Mouse (Mus musculus) thymus, postnatal 25 days (tissue): ENCODE data around the gene Fus.

Experiments used
- DNase-seq: peaks from one replicate; pipeline ENCODE4 v3.0.0; 2022

Fus gene

DNA sequence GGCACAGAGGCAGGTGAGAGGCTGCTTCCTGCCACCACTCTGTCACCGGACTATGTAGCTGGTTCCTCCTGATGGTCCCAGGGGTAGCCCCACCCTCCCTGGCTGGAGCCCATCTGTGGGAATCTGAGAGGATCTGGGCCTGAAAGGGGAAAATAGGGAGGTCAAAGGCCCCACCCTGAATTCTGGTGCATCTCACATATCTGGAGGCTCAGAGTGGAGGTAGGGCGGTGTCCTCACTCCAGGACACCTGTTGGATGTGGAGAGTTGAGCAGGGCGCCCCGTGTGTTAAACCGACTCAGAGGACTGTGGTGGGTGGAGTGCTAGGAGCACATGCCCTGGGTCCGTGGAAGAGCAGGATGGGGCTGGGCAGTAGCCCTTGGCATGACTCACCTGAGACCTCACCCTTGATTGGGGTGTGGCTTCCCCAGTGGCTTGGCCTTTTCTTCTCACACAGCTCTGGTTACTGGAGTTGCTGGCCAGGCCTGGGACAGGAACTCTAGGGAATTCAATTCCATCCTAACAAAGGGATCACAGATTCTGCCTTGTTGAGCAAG, 20.7 kb upstream of the Fus start, which contains the start of gene Prss36:
Gene Prss36, minus strand, starts transcription at position 256 of the 554 bp plus-strand sequence.
- DNase-seq, result no peak

DNA sequence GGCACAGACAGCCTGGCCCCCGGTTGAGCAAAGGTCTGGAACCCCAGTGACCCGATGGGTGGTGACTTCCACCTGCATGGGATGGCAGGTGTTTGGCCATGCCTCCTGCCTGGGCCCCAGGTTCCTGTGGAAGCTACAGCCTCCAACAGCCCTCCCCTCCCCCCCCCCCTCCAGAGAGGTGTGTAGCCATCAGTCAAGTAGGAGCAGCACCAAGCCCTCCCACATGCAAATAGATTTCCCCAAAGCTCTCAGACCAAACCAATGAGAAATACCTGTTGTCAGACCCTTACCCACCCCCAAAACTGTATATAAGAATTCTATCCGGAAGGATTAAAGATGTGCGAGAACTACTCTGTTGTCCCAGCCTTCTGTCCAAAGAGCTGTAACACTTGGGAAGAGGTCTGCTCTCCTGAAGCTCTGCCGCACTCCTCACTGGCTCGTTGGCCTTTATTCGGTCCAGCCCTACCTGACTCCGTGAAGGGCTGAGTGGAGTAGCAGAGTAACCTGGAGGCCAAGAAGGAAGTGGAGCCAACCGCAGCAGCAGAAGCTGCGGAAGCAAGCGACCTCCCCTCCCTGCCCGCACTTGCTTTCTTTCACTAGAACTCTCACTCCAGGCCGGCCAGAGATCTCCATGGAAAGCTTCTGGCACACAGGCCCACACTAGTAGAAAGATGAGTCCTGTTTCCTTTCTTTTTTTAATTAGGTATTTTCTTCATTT, 14.2 kb upstream of the Fus start:
- peak; percentile 42 for DNase-seq

DNA sequence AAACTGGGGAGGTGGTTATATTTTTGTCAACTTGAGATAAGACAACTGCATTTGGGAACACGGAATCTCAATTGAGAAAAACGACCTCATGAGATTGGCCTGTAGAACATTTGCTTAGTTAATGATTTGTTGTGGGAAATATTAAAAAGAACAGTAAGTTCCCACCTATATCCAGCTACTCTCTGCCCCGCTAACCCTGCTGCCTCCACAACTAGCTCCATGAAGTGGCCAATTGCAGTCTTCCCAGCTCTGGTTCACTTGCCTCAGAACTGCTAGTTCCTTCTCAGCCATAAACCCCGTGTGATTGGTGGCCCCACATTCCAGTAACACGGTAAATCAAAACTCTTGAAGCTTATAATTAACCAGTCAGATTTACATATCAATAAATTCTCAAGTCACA, 7.9 kb upstream of the Fus start:
- DNase-seq, result no peak

DNA sequence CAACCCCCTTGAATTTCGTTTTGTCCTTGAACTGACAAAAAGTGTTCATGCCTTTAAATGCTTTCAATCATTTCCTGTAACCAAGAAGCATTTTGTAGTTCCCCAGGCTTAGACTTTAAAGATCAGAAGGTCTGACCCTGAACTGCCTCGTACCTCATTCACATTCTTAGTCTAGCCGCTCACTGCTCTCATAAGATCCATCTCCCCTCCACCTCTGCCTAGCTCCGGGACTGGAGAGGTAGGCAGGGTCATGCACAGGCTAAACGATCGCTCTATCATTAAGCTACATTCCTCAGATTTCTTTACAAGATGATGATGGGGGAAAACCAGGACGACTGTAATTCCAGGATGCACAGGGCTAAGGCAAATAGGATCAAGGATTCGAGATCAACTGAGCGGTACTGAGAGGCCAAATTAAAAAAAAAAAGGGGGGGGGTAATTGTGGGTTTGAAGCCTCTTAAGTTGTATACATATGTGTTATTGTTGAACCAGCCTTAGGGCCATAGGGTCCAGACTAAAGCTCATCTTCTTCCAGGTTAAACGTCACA, 812 bp upstream of the Fus start:
- peak; percentile 28 for DNase-seq

DNA sequence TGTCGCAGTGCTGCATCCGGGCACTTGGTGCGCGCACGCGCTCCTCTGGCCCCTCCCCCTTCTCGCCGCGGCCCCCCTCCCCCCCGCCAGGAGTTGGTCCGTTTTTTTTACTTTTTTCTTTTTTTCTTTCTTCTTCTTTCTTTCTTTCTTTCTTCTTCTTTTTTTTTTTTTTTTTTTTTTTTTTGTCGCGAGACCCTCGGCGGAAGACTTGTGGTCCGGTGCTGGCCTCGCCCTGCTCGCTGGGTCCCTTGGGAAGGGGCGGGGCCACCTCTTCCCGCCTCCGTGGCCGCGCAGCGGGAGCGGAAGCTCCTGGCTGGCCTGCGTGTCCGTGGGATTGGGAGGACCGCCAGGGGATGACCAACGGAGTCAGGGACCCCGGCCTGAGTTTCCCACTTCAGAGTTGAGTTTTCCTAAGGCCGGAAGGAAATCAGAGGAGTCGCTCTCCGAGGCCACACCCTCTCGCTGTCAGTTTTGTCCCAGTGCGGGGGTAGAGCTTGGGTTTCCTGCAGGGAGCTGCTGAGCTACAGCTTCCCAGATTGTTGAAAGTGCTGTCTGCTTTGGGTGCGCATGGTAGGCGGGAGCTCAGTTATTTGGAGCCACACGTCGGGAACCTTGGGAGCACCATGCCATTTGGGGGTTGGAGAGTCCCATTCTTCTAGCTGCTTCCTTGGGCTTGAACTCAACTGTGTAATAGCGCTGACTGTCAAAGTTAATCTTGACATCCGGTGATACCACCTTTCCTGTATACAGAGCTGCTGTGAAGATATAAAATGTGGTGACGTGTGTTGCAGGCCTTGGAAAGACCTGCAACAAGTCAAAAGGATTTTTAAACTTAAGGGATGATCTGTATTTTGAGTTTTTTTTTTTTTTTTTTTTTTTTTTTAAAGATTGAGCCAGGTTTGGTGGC, 918 bp downstream of the Fus start:
- peak; percentile 70 for DNase-seq

DNA sequence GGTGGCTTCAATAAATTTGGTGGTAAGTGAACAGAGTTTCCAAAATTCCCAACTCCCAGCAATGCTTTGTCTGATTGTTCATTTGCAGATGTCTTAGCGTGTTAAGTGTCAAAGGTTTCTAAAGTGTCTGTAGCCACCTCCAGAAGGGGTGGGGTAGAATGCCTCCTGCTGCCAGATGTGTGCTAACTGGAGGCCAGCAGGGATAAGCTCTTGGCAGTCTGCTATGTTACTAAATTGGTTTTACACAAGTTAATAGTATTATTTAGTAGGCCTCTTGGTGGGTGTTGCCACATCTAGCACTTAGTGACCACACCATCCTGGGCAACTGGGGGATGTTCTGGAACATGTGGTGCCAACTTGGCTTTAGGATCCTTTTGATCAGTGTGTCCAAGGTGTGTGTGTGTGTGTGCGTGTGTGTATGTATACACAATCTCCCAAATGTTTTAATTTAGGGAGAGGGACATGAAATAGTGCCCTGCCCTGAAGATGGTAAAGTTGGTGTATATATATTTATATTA, 7.2 kb downstream of the Fus start:
- no peak for DNase-seq

DNA sequence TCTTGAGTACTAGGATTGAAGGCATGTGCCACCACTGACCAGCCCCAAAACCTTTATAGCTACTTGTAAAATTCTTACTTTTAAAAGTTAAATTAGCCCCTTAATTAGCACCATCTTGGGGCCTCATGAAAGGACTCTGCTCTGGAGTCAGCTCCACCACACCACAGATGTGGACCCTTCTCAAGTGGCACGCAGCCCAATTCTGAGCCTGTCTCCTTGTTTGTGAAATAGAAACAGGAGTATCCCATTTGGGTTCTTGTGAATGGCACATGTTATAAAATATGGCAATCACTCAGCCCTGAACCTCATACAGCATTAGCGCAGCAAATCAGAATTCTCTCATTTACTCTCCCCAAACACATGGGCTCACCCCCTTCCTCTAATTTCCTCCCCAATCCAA, 11.6 kb downstream of the Fus start:
- no peak for DNase-seq

DNA sequence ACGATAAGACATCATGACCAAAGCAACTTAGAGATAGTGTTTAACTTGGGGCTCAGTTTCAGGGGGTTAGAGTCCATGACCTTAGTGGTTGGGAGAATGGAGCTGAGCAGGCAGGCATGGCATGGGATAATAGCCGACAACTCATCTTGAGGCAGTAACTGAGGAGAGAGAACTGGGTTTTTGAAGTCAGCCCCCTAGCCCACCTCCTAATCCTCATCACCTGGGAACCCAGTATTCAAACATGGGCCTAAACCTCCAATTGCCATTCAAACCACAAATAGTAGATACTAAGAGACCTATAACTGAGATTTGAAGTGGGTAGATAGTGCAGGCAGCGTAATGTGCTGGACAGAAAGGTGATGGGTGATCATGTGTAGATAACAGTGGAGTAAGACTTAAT, 13.3 kb downstream of the Fus start:
- no peak for DNase-seq

DNA sequence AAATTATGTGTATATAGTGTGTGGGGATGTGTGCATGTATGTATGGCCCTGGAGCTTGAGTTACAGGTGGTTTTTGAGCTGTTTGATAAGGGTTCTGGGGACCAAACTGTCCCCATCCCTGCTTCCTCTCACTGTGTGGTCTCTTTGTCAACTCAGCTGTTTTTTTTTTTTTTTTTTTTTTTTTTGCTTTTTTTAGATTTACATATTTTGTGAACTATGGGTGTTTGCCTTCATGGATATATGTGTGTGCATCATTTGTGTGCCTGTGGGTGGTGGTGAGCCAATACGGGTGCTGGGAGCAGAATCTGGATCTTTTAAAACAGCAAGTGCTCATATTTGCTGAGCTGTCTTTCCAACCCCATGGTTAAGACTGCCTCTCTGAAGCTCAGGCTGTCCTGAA, 21.6 kb downstream of the Fus start:
- no peak for DNase-seq

DNA sequence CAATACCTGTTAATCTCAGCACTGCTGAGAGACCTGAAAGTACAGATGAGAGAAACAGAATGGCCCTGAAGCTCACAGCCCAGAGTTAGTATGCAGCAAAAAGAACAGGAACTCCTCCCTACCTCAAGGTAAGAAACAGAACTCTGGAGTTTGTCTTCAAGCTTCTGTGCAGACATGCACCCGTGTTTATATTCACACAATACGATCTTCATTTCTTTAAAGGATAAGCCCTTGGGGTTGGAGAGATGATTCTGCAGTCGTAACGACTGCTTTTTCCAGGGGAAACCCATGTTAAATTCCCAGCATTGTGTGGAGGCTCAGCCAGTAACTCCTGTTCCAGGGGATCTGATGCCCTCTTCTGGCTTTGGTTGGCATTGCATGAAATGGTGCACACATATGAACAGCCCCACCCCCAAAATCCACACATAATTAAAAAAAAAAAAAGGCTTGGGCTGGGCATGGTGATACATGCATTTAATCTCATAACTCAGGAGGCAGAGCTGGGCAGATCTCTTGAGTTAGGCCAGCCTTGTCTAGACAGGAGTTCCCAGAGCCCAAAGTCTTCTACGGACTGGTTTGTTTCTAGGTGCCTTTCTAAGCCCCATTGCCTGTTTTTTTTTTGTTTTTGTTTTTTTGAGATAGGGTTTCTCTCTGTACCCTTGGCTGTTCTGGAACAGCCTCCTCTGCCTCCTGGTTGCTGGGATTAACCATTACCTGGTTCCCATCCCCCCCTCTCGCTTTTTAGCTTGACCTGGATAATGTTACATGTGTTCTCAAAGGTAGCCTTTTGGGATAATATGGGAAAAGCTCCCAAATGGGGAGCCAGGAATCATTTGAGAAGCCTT, 24.6 kb downstream of the Fus start:
- DNase-seq, result peak; percentile 87

DNA sequence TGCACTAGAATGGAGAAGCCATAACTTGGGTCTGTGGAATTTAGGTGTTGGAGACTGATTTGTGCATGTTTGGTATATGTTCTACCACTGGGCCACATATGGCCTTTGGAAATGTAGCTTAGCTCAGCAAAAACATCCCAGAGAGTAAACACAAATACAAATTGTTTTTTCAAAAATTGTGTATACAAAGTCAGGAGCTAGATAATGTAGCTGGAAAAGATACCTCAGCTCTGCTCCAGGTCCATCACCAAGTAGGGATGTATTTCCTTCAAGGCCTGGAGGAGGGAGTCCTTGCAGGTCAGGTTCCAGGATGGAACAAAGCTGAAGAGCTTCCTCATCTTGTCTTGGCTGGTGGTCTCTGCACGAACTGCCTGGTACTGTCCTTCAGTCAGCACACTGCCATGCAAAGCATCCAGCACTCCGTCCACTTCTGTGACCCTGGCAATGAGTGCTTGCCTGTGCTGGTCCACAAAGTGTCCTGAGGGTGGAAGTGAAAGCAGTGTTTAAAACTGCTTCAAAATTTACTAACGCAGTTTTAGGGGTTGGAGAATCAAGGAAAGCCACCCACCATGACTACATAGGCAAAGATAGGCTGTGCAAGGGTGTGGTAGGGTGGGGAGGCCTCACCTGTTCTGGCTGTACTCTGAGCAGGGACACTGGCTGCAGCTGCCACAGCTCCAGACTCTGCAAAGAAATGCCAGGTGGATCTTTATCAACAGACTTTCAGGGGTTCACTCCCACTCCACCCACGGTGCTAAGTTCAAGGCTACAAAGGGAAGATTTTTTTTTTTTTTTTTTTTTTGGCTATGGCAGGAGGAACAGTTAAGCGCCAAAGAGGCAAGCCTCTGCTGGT, 25.5 kb downstream of the Fus start:
- DNase-seq, result no peak

DNA sequence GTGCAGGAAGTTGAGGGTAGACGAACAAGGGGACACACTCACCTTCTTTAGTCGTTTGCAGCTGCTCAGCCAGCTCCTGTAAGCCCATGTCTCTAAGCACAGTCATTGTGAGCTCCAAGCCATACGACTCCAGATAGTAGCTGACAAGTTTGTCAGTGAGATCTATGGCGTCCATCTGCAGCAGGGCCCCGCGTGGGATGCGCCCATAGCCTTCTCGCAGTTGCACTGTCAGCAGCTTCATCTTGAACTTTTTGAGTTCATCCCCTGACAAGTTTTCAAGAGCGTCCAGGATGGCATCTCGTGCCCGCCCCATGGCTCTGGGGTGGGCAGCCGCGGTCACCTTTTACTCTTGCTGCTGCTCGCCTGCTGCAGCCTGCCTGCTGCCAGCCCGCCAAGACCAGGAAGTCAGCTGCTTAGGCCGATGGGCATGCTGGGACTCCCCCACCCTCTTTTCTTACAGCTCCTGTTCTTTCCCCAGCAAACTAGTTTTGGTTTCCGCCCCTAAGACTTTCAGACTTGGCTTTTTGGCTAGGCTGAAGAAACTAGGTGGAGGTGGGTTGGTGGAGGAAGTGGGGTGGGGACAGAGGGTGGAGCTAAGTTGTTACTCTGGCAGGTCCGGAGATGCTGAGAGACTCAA, 26.2 kb downstream of the Fus start, which contains the start of gene Pycard:
Gene Pycard, minus strand, starts transcription at position 527 of the 637 bp plus-strand sequence.
- DNase-seq, result peak; percentile 83

DNA sequence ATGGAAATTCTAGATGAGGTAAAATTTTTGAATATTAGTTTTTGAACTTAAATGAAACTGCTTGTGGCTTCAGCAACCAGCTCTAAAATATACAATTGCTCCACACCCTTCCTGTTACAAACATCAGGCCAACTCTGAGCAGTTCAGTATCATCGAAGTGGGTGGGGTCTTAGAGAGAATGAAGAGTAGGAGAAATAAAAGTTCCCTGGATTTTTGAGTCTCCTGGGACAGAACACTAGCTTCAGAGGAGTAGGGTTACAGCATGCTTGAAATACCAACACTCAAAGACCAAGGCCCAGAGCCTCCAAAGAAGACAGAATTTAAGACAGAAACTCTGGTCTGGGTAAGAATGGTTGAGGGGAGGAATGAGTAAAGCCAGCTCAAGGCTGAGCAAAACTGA, 32.2 kb downstream of the Fus start:
- DNase-seq, result no peak

DNA sequence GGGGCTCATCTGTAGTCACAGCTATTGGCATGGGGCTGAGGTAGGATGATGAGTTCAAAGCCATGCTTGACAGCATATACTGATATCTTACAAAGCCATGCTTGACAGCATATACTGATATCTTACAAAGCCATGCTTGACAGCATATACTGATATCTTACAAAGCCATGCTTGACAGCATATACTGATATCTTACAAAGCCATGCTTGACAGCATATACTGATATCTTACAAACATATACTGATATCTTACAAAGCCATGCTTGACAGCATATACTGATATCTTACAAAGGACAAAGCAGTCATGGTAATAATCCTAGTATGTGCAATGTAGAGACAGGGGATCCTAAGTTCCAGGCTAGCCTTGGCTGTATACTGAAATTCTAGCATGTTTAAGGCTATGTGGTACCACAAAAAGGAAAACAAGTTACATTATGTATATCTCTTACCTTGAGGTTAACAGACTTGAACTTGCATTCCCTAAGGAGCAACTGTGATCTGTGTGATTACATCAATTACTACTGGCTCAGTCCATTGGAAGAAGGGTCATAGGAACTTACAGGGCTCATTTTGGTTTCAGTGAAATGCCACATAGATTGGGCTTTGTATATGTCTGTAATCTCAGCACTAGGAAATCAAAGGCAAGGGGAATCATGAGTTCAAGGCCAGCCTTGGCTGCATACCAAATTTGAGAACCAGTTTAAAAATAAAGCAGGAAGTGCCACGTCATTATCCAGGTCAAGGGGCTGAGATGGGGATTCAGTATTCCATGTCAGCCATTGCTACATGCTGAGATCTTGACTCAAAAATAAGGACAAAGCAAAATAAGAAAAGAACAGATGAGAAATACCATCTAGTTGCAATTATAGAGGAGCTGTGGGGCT, 33.1 kb downstream of the Fus start:
- DNase-seq, result no peak

DNA sequence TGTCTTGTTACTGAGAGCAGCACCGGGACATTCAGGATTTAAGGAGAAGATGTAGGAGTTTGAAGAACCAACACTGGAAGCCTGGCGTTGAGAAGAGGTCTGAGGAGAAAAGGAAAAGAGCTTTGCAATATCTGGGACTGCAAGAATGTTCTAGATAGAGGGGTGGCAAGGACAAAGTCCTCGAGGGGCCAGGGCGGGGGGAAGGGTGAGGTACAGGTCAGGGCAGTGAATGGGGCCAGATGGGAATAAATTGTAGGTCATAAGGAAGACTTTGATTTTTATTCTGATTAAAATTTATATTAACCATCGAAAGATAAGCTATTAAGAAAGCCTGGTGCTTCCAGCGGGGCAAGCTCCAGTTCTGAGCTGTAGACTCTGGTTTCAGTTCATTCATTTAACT, 35.8 kb downstream of the Fus start:
- DNase-seq, result no peak

DNA sequence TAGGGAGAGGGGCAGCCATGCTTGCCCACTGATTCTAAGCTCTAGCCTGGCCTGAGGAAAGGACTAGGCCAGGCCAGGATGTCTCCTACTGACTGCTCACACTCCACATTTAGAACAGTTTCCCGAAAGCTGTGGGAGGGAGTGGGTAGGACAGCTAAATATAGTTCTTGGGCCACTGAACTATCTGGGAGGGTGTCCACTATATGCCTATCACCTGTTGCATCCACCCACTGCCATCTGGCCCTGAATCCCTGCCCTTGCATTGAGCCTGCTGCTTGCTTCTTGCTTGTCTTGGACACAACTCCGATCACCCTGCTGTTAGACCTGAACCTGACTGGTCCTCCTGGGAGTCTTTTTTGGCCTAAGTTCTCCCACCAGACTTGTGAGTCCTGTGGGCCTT, 36.4 kb downstream of the Fus start, which contains the start of gene Trim72:
Gene Trim72, plus strand, starts transcription at position 262 of the 400 bp plus-strand sequence.
- DNase-seq, result no peak

DNA sequence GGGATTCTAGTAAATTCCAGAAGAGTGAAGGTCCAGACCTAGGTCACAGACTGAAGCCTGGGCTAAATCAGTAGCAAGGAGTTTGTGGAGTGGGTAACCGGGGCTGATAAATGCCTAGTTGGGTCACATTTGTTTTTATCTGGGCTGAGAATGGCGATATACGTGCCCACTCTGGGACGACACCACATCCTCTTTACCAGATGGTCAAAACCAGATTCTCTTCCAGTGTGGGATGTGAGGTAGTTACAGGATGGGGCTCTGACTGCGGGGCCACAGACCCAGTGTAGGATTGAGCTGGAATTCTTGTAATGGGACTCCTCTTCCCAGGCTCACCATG, 36.9 kb downstream of the Fus start:
- no peak for DNase-seq

DNA sequence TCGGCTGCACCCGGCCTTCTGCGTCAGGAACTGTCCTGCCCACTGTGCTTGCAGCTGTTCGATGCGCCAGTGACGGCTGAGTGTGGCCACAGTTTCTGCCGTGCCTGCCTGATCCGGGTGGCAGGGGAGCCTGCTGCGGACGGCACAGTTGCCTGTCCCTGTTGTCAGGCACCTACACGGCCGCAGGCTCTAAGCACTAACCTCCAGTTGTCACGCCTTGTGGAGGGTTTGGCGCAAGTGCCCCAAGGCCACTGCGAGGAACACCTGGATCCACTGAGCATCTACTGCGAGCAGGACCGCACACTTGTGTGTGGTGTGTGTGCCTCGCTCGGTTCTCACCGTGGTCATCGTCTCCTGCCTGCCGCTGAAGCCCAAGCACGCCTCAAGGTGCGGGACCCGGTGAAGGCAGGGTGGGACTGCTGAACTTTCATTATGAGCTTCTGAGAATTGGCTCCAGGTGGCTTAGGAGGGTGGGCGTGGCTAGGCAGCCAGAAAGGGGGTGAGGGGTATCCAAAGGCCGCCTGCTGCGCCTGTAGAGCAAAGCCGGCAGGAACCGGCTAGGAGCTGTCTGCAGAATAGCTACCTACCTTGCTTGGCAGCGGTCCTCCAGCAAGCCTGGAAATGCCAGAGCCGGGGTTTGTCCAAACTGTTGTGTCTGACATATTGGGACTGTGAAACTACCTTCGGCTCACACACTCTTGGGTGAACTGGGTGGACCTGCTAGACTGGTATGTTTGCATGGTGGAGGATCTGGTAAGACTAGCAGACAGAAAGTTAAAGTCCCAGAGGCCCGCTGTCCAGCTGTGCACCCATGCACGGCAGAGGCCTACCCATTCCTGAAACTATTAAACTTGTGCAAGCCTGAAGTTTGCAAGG, 37.5 kb downstream of the Fus start:
- peak; percentile 63 for DNase-seq

DNA sequence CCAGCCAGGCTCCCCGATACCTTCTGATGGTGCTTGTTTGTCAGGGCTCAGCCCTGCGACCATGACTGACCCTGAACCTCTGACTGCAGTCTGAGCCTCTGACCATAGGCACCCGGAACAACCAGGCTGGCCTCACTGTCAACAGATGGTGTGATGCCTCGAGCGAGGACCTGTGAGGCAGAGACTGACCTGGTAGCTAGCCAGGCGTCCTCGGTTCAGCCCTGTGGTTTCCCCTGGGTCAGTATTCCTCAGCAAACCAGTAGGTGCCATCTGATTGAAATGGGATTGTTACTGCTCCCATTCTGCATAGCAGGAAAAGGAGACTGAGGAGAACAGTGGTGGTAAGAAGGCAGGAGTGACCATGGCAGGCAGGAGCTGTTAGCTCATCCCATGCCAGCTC, 38.9 kb downstream of the Fus start:
- no peak for DNase-seq
